Mouse (Mus musculus): ENCODE data around the gene Syf2. TPM values are rescaled to one million over a fixed set of nuclear protein-coding genes. Genes with fewer than 3 reads are reported as not detected.

The Syf2 gene
- total RNA-seq, 2 experiments from 2014 or later = 58.8 to 69.7 TPM

GRCm38 (mm10) chr4:134968605-134968976, 37.9 kb downstream of the Syf2 start:
- DNase-seq (ENCODE audit: low spot score in 2 of 2) = no peak

GRCm38 (mm10) chr4:134975261-134975928, 44.7 kb downstream of the Syf2 start:
- no peak for DNase-seq (ENCODE audit: low spot score in 2 of 2)

GRCm38 (mm10) chr4:134975929-134976308, 45.2 kb downstream of the Syf2 start:
- DNase-seq (ENCODE audit: low spot score in 2 of 2) = no peak

- no peak for DNase-seq (ENCODE audit: low spot score in 2 of 2)
These were observed 48.2 kb downstream of the Syf2 start for GRCm38 (mm10) chr4:134978930-134979329.

- DNase-seq (ENCODE audit: low spot score in 2 of 2) = no peak
These were observed 51.3 kb downstream of the Syf2 start for GRCm38 (mm10) chr4:134981959-134982431.

- no peak for DNase-seq (ENCODE audit: low spot score in 2 of 2)
These were observed 52.4 kb downstream of the Syf2 start for GRCm38 (mm10) chr4:134983136-134983535.

GRCm38 (mm10) chr4:134984555-134984954, 53.9 kb downstream of the Syf2 start:
- DNase-seq (ENCODE audit: low spot score in 2 of 2) = no peak

GRCm38 (mm10) chr4:134985626-134986335, 55.1 kb downstream of the Syf2 start:
- DNase-seq (ENCODE audit: low spot score in 2 of 2) = no peak

- DNase-seq (ENCODE audit: low spot score in 2 of 2) = no peak
These were observed 55.6 kb downstream of the Syf2 start for GRCm38 (mm10) chr4:134986336-134986635.

- DNase-seq (ENCODE audit: low spot score in 2 of 2) = no peak
These were observed 56.3 kb downstream of the Syf2 start for GRCm38 (mm10) chr4:134986963-134987362.

Other genes starting within 250 kb of the Syf2 start
- gene Man1c1, start 226.6 kb upstream of the Syf2 start, total RNA-seq (2021) = 10 to 100 TPM; 24.1 to 26.7 TPM
- gene Ldlrap1, start 162.9 kb upstream of the Syf2 start, total RNA-seq (2021) = 1 to 10 TPM; 1.3 to 2.4 TPM
- gene Maco1, start 77.6 kb upstream of the Syf2 start, total RNA-seq (2021) = 10 to 100 TPM; 42.5 to 44.9 TPM
- gene Rhd, start 66.4 kb upstream of the Syf2 start, total RNA-seq (2021) = not detected
- 100 to 1,000 TPM; 120 to 123 TPM for gene Tmem50a, start 15.9 kb upstream of the Syf2 start, total RNA-seq (2021)
- 100 to 1,000 TPM; 256 to 262 TPM for gene Rsrp1, start 7.3 kb upstream of the Syf2 start, total RNA-seq (2021)
- gene Runx3, start 189.8 kb downstream of the Syf2 start, total RNA-seq (2021) = not detected

All from layer of hippocampus, adult 18-20 months (tissue).